Mouse (Mus musculus) cerebellum, adult 11 months (tissue): Measurements from ENCODE around the gene Tcf3.

ENCODE experiments used
- DNase-seq: peaks from one replicate; pipeline ENCODE4 v3.0.0; 2022

Tcf3 gene

DNA sequence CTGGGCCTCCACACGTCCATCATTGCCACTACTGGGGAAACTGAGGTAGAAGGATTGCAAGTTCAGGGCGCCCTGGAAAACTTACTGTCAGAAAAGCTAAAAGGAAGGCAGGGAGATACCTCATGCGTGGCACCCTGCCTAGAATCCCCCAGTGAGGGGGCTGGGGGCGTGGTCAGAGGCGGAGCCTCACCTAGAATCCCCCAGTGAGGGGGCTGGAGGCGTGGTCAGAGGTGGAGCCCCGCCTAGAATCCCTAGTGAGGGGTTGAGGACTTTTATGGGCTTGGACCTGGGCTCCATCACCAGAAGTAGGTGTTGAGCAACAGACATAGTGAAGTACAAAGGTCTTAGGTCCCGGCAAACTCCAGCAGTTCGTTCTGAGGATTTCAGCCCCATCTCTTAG is 2.8 kb upstream of the Tcf3 start:
- peak; percentile 39 for DNase-seq

DNA sequence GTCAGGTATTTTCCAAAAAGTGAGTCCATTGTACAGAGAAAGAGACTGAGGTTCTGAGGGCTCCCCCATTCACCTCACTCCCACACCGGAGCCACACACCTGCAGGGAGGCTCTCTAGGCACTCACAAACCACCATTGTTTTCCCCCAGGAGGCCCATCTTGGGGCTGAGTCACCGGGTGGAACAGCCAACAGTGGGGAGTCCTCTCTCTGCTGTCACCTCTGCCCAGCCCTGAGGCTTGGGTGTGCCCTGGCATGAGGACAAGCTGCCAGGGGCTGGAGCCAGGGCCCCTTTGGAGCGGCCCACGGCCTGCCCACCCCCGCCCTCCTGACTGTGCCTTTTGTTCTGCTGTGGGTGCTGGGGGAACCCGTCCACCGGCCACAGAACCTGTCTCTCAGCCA is 2.3 kb upstream of the Tcf3 start:
- no peak for DNase-seq

DNA sequence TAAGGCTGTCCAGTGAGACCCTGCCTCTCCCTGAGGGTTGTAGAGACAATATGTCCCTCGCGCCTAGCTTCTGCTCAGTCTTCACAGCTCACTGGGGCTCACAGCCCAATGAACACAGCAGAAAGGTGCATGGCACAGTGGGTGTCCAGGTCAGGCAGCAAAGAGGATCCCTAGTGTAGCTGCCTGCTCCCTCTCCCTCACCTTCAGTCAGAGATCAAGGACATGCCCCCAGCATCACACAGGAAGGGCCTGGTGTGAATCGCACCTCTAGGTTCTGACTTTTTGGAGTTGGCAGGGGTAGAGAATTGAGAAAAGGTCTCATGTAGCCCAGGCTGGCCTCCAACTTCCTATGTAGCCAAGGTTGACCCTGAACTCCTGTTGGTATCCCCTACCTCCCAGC is 1.4 kb upstream of the Tcf3 start:
- no peak for DNase-seq

DNA sequence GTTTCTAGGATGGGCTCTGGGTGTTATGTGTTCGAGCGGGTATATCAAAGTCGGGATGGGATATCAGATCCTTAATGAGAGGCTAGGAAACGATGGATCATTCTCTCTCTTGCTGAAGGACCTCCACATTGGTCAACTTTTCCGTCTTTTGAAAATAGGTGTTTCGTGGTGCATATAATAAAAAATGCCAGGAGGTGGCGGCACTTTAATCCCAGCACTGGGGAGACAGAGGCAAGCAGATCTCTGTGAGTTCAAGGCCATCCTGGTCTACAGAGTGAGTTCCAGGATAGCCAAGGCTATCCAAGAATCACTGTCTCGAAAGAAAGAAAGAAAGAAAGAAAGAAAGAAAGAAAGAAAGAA is 766 bp upstream of the Tcf3 start:
- no peak for DNase-seq

DNA sequence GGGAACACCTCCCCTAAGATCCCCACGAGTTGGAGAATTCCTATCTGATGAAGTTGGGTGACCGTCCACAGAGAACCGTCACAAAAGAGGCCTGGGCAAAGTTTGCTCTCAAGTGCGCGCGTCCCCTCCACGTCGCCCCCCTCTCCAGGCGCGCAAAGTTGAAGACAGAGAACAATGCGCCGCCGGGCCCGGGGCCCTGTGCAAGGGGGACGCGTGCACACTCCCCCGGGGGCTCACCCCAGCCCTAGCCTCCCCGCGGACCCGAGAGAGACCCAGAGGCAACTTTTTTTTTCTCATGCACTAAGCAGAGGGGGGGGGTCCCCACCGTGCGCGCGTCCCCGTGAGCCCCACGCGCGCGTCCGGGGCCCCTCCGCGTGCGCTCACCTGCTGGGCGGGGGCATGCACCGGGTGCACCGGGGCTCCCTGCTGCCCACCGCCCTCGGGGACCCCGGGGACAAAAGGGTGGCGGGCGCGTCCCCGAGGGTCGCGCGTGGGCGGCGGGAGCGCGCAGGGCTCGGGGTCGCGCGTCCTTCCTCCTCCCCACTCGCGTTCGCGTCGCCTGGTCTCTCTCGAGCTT is 423 bp downstream of the Tcf3 start:
- DNase-seq, result no peak

DNA sequence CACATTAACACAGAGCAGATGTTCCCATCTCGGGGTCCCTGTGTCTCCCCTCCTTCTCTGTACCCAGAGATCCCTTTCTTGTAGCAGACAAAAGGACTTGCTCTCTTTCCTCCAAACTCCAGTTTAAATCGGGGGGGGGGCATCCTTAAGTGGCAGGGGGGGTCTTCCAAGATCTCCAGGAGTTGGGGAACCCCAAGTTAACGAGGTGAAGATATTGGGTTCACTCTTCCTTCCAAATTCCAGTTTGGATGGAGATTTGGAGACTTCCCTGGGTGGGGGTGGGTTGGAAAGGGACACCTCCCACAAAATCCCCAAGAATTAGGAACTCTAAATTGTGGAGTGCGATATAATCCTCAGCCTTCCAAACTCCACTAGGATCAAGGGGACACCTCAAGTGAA is 1.1 kb downstream of the Tcf3 start:
- DNase-seq, result no peak

DNA sequence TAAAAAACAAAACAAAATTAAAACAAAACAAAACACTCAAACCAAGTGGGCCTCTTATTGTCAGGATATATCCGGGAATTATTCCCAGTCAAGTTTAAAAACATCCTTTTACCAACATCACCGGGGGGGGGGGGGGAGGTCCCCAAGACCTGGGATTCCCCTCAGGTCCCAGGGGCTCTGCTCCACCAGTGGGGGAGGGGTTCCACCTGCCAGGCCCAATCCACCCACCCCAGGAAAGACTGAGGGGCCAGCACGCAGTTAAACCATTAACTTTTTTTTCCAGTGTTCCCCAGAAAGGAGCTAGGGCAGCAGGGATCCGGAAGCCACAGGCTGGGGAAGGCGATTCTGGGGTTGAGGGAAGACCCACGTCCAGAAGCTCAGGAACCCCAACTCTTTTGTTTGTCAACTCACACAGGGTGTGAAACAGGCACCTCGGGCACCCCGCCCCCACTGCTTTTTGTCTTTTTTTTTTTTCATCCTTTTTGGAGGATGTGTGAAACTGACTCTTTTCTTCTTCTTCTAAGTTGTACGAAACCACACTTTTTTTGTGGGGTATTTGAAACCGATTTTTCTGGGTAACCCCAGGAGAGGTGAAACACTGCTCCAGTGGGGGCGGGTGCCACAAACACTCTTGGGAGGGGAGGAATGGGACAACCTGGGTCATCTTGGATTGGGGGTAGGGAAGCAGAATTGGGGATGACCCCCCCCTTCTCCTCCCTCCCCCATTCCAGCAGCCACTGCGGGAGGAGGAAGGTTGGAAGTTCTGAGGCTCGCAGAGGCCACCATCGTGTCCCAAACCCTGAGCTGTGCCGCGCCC is 1.7 kb downstream of the Tcf3 start:
- peak; percentile 27 for DNase-seq

DNA sequence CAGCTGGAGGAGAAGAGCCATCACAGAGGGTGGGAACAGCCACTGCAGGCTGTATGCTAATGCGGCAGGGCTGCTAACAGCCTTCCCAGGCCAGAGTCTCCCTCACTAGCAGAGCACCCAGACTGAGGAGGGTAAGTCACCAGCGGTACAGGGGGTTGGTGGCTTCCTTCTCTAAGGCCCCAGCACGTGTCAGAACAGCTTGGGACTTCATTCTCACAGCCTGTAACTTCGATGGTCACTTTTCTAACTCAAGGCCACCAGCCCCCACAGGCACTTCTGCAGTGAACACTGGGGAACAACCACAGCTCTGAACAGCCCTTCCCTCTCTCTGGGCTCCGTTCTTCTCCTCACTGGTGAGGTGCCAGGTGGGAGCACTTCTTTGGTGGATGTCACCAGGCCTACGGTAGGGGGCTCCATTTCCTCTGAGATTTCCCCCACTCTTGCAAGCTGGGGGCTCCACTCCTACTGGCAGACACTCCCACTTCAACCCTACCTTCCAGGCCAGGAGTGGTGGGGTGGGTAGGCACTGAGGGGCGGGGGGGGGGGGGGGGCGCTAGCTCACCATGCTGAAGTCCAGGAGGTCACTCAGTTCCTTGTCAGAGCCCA is 3.0 kb downstream of the Tcf3 start:
- peak; percentile 23 for DNase-seq

DNA sequence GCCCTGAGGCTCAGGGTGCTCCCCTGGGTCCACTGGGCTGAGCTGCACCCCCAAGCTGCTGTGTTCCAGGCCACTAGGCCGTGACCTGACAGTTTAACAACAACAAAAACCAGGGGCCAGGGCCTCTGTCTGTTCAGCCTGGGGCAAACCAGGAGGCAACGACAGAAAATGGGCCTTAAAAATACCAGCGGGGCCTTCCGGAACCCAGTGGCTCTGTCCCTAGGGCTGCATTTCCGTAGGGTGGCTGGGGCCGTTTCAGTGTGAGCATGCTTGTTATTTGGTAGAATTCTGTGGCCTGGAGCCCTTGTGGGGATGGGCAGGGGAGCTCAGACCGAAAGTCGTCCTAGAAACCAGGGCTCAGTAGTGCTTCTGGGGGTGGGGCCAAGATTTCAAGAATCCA is 3.6 kb downstream of the Tcf3 start:
- no peak for DNase-seq

DNA sequence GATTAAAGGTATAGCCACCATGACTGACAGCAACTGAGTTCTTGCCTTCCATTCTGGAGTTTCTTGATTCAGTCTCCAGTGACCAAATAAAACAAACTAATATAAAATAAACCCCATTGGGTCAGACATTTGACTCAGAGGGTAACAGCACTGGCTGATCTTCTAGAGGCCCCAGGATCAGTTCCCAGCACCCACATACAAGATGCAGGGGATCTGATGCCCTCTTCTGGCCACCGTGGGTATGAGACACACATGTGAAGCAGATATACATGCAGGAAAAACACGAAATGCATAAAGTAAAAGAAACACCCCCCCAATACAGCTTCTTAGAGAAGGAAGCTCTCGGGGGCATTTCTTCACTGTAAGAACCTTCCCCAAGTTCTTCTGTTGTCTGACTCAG is 8.4 kb downstream of the Tcf3 start:
- no peak for DNase-seq

DNA sequence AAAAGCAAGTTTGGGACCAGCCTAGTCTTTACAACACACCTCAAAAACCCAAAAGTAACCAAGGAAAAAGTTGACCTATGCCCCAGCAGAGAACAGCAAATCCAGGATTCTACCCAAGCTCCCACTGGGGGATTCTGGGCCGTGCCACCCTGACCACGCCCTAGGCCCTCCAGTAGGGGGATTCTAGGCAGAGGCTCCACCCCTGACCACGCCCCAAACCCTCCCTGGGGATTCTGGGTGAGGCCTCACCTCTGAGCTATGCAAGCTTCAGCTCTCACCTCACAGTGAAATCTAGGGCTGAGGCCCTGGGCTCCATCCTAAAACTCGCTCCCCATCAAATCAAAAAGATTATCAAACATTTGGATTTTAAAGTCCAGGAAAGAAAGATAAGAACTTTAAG is 9.9 kb downstream of the Tcf3 start:
- no peak for DNase-seq

DNA sequence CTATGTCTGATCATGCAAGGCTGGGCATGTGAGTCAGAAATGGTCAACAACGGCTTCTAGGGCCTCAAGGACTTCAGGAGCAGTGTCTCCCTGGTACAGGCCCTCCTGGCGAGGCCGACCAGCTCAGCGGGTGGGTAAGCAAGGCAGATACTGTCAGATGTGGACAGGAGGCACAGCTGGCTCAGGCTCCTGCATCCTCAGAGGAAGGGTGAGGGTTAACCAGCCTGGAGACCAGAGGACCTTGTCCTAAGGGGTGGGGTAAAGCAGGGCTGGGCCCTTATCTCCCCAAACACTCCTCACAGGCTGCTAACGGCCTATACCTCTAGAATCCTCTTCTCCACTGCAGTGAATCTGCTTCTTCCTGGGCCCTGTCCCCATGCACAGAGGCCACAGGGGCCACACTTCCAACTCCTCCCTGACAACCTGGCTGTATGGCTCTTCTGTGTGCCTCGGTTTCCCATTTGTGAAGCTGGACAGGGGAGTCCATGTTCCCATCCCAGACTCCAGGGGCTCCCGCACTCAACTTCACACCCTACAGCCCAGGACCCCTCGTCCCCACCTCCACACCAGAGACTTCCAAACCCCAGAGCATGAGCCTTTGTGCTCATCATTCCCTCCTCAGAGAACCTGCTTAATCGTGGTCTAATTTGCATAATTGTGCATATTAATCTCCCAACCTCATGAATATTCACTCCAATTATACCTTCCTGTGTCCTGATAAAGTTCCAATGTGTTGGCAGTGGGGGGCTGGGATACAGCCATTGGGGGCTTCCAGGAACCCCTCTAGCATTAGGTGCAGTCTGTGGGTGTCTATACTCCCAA is 11.6 kb downstream of the Tcf3 start:
- no peak for DNase-seq

DNA sequence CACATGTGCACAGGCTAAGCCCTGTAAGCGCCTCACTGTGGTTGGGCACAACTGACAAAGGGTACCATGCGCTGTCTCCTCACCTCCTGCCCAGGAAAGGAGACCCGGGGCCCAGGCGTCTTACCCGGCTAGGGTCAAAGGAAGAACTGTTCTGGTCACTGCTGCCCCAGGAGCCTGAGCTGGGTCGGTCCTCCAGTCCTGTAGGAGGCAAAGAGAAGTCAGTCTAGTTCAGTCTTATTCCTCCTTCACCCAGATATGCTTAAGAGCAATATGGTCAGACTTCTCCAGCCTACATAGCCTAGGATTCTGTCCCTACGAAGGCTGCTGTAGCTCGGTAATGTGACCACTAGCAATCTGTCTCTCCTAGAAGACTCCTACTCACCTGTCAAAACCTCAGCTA is 12.2 kb downstream of the Tcf3 start:
- no peak for DNase-seq

DNA sequence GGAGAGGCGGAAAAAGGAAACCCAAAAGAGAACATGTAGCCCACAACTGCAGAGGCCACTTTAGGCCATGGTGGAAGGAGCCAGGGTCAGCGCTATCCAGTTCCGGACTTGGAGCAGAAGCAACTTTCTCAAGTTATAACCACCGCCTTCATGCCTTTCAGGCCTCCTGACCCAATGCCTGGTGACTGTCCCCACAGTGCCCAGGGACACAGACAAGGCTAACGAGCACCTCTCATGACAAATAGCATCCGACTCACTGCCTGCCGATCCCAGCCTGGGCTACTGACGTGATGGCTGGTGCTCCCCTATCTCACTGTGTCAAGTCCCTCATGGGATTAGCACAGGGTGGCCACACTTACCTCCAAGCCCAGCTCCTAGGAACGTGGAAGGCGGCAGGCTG is 12.7 kb downstream of the Tcf3 start:
- DNase-seq, result no peak

DNA sequence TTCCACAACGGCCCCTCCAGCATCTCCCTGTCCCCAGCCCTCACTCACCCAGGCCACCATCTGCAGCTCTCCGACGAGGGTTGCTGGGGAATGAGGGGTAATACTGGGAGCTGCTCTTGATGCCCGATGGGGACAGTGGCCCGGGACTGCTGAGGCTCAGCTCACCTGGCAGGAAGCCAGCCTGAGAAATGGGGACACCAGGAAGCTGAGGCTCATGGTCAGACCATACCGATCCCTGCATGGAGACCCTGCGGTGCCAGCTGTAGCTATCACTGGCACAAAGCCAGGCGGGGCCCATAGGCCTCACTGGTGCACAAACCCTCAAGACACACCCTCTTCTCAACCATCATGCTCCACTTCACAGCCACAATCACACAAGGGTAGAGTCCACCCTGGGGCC is 14.0 kb downstream of the Tcf3 start:
- DNase-seq, result peak; percentile 62

DNA sequence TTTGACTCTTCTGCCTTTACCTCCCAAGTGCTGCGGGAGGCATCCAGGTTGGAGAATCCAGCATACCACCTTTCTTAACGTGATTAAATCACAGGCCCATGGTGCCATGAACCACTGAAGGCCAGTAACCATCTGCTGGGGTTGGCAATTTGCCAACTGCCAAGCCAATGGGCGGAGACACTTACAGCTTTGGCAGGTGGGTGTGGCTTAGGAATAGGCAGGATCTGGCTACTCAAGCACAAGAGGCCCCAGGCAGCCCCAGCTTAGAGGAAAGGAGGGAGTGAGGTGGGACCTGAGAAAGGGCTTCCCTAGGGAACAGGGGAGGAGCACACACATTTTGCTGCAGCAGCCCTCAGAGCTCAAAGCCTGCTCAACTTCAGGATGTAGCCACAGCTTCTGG is 15.1 kb downstream of the Tcf3 start:
- DNase-seq, result peak; percentile 81

DNA sequence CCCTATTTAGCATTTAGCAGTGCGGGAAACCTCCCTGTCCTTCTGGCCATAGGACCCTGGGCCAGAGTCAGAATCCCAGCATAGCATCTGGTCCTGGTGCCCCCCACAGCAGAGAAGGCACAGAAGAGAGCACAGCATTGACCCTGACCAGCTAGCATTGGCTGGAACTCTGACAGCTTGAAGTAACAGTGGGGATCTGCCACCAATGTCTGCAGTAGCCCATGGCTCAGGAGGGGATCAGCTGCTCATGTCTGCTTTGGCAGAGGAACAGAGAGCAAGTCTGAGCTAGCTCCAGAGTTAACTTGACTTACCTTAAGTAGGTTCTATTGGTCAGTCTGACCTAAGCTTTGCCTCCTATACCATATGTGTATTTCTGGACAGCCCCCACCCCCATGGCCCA is 15.6 kb downstream of the Tcf3 start:
- DNase-seq, result no peak

DNA sequence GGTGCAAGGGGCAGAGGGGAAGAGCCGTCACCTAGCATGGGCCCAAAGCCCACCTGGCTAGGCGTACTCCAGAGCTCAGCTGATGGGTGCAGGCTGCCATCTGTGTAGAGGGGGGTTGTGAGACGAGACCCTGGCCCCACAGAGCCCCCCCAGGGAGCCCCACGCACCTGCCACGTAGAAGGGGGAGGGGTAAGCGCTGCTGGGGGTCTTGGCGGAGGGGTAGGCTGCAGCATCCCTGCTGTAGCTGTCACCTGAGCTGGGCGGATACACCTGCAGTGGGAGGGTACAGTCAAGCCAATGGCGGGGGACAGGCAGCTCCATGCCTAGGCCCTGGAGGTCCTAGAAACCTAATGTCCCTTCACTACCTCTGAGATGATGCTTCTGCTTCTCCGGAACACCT is 16.1 kb downstream of the Tcf3 start:
- DNase-seq, result no peak

DNA sequence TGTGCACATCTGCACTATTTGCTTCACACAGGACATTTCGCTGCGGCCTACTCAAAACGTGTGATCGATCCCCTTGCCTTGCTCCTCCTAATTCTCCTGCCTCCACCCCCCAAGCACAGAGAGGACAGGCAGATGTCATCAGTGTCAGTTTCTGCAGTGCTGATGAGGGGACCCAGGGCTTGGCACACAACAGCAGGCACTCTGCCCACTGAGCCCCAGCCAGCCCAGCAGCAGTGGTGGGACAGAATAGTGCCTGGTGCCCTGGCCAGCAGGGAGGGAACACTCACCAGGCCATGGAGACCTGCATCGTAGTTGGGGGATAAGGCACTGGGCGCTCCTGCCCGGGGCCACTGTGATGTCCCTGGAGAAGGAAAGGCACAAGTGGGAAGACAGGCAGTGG is 17.9 kb downstream of the Tcf3 start:
- no peak for DNase-seq

DNA sequence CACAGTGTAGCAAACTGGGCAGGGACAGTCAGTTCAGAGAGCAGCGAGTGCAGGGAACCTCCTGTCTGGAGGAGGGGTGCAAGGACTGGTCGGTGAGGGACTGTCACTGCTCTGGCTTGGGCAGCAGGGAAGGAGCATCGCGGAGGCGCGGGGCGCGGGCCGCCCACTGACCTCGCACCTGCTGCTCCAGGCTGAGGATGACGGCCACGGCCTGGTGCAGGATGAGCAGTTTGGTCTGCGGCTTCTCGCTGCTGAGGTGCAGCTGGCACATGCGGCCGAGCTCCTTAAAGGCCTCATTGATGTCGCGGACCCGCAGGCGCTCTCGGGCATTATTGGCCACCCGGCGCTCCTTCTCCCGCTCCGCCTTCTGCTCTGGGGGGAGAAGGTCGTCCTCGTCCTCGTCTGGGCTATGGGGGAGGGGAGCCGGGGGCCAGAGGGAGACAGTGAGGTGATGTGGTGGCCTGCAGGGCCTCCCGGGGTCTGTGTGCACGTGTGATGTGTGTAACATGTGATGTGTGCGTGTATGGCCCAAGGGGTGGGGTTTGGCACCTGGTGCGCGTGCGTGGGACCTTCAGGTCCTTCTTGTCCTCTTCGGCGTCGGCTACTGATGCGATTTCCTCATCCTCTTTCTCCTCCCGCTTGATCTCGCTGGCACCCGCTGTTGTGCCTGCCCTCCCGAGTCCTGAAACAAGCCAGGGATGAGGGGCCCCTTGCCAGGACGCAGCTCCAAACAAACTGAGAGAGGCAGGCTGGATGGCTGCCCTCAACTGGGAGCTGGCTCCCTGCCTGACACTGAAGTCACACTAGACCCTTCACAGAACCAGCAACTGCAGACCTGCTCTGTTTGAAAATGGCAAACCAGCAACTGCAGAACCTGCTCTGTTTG is 20.5 kb downstream of the Tcf3 start:
- peak; percentile 84 for DNase-seq

DNA sequence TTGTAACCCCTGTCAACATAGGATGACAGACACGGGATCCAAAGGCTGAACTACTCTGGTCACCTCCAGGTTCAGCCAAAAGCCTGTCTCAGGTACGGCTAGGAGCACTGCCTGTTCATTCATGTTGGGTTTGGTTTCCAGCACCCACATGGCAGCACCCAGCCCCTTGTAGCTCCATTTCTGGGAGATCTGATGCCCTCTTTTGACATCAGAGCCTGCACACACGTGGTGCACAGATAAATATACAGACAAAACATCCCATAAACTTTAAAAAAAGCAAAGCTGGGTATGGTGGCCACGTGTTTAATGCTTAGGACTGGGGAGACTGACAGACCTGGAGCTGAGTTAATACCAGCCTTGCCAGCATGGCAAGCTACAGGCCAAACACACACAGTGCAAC is 25.5 kb downstream of the Tcf3 start:
- no peak for DNase-seq

DNA sequence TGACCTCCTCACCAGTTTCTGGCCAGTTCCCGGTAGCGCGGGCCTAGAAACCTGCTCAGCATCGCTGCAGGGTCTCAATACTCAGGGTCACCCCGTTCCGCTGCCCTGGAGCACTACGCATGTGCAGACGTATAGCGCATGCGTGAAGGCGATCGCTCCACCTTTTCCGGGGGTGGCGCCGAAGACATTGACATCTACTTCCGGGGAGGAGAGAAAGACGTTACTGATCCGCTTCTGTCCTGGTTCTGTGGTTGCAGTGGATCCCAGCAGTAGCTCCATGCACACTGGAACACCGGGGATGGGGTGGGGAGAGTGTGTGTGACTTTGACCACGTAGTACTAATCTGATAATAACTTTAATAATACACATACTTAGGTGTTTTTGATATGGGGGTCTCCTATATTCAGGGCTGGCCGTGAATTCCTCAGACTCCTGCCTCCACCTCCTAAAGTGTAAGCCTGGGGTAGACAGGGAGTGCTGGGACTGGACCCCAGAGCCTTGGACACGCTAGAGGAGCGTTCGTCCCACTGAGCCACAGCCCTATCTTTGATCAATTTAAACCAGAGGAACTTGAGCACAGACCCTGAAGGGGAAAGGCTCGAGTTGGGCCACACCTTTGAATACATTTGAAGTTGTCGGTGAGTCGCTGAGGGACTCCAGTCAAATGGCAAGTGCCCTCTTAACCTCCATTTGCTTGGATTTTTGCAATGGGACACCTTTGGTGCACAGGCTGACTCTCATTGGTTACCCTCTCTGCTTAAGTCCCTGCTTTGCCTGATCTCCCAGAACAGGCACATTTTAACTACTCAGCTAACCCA is 26.6 kb downstream of the Tcf3 start, which contains the start of gene Uqcr11:
Gene Uqcr11 (minus strand): TSS at position 147 of the 818 bp plus-strand sequence.
- peak; percentile 90 for DNase-seq
